Mouse (Mus musculus) midbrain, embryonic 12.5 days (tissue): Measurements from ENCODE around the gene C1qtnf2. TPM values are rescaled to one million over a fixed set of nuclear protein-coding genes. Genes with fewer than 3 reads are reported as not detected.

Experiments used
- ATAC-seq: fragments of 200-750 bp; cut with Nextera tagmentation; 2 replicates; pipeline ENCODE4 v1.8.0; 2017; ENCODE audit warnings: low read depth, moderate TSS enrichment, moderate library complexity; ENCODE audit not compliant: low FRiP score
- H3K27ac ChIP-seq: fragments of 300-500 bp; sonication (generic); replicated peaks from 2 replicates; pipeline ENCODE4 v1.5.1; 2016; ENCODE audit warnings: mild to moderate bottlenecking
- H3K27me3 ChIP-seq: fragments of 300-500 bp; sonication (generic); 2 replicates; pipeline ENCODE4 v1.6.1; 2016; ENCODE audit warnings: mild to moderate bottlenecking
- H3K36me3 ChIP-seq: fragments of 300-500 bp; sonication (generic); 2 replicates; pipeline ENCODE4 v1.6.1; 2016
- H3K4me1 ChIP-seq: fragments of 300-500 bp; sonication (generic); 2 replicates; pipeline ENCODE4 v1.6.1; 2016
- H3K4me2 ChIP-seq: fragments of 300-500 bp; sonication (generic); replicated peaks from 2 replicates; pipeline ENCODE4 v1.6.1; 2016; ENCODE audit warnings: mild to moderate bottlenecking, moderate library complexity
- H3K4me3 ChIP-seq: fragments of 300-500 bp; sonication (generic); 2 replicates; pipeline ENCODE4 v1.5.1; 2016; ENCODE audit warnings: mild to moderate bottlenecking
- H3K9ac ChIP-seq: fragments of 300-500 bp; sonication (generic); replicated peaks from 2 replicates; pipeline ENCODE4 v1.6.1; 2016; ENCODE audit warnings: mild to moderate bottlenecking, moderate library complexity
- H3K9me3 ChIP-seq: fragments of 300-500 bp; sonication (generic); 2 replicates; pipeline ENCODE4 v1.6.1; 2016; ENCODE audit warnings: mild to moderate bottlenecking
- WGBS: fragments of 180-500 bp; shearing (Covaris S2); methylation state at CpG from one replicate; pipeline ENCODE4 v1.1.7; 2016; 5-methylcytosine and 5-hydroxymethylcytosine counted together
- polyA plus RNA-seq: library from polyadenylated mRNA; unstranded; fragments of >200 nt; fragmentation: Nextera tagmentation; extraction: Ambion mirVana; gene quantifications from 2 replicates; pipeline ENCODE4 v1.2.1, GENCODE M21; 2016

Gene C1qtnf2
- polyA plus RNA-seq, 1 experiment from 2014 or later = 4.5 TPM

DNA sequence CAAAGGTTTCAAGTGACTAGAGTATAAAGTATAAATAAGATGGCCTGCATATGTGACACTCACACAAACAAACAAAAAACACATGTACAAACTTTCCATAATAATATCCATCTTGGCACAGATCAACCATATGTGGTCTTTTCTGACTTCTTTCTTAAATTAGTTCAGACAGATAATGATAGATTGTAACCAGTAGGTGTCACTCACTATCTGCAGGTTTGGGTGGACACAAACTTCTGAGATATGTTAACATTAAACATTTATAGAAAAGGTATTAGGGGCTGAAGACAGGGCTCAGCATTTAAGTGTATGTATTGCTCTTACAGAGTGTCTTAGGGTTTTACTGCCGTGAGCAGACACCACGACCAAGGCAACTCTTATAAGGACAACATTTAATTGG, 21.8 kb upstream of the C1qtnf2 start:
- ATAC-seq = no peak
- Histone ChIP-seq H3K9me3 (no peaks in the 10 kb centered on the region), H3K36me3 (peaks cover 4% of the 10 kb centered on the region), H3K4me3 (no peak overlapping the region), H3K4me2 (no peak overlapping the region), H3K4me1 (no peaks in the 10 kb centered on the region), H3K27me3 (no peaks in the 10 kb centered on the region), H3K27ac (no peak overlapping the region), H3K9ac (no peak overlapping the region)
- 67% methylated on average over 2 of the region's 2 CpGs for WGBS

GRCm38 (mm10) chr11:43463204-43463603, 10.9 kb upstream of the C1qtnf2 start:
- Histone ChIP-seq H3K4me3 (no peak overlapping the region), H3K27me3 (no peaks in the 10 kb centered on the region), H3K27ac (no peak overlapping the region), H3K9ac (no peak overlapping the region), H3K4me1 (no peaks in the 10 kb centered on the region), H3K9me3 (no peaks in the 10 kb centered on the region), H3K4me2 (no peak overlapping the region), H3K36me3 (no peaks in the 10 kb centered on the region)
- 93% methylated on average over 25 of the region's 25 CpGs for WGBS
- no peak for ATAC-seq

- Histone ChIP-seq H3K36me3 (no peaks in the 10 kb centered on the region), H3K4me2 (no peak overlapping the region), H3K4me1 (peaks cover 12% of the 10 kb centered on the region), H3K4me3 (no peak overlapping the region), H3K27me3 (peaks cover 4% of the 10 kb centered on the region; the same call in 1 of the 2 replicates), H3K9me3 (no peaks in the 10 kb centered on the region), H3K27ac (no peak overlapping the region), H3K9ac (no peak overlapping the region)
- 70% methylated on average over 5 of the region's 5 CpGs for WGBS
- no peak for ATAC-seq
These were observed 4.0 kb upstream of the C1qtnf2 start for GRCm38 (mm10) chr11:43470118-43470517.

- ATAC-seq = no peak
- WGBS = 71% methylated on average over 6 of the region's 6 CpGs
These were observed 2.9 kb upstream of the C1qtnf2 start for GRCm38 (mm10) chr11:43470881-43471820.

GRCm38 (mm10) chr11:43473115-43473514, 961 bp upstream of the C1qtnf2 start:
- Histone ChIP-seq H3K27ac (no peak overlapping the region), H3K4me1 (peaks cover 12% of the 10 kb centered on the region), H3K36me3 (no peaks in the 10 kb centered on the region), H3K9me3 (no peaks in the 10 kb centered on the region), H3K27me3 (peaks cover 10% of the 10 kb centered on the region), H3K4me2 (no peak overlapping the region), H3K9ac (no peak overlapping the region), H3K4me3 (no peak overlapping the region)
- no peak for ATAC-seq
- 71% methylated on average over 1 of the region's 1 CpGs for WGBS

More at GRCm38 (mm10) chr11:43470881-43471820, 2.9 kb upstream of the C1qtnf2 start:
- no peak overlapping the region for H3K9ac ChIP-seq
- no peaks in the 10 kb centered on the region for H3K36me3 ChIP-seq
- H3K4me1 ChIP-seq = peaks cover 12% of the 10 kb centered on the region
- peaks cover 4% of the 10 kb centered on the region; the same call in 1 of the 2 replicates for H3K27me3 ChIP-seq
- no peak overlapping the region for H3K4me3 ChIP-seq
- no peak overlapping the region for H3K4me2 ChIP-seq
- no peak overlapping the region for H3K27ac ChIP-seq
- H3K9me3 ChIP-seq = no peaks in the 10 kb centered on the region

DNA sequence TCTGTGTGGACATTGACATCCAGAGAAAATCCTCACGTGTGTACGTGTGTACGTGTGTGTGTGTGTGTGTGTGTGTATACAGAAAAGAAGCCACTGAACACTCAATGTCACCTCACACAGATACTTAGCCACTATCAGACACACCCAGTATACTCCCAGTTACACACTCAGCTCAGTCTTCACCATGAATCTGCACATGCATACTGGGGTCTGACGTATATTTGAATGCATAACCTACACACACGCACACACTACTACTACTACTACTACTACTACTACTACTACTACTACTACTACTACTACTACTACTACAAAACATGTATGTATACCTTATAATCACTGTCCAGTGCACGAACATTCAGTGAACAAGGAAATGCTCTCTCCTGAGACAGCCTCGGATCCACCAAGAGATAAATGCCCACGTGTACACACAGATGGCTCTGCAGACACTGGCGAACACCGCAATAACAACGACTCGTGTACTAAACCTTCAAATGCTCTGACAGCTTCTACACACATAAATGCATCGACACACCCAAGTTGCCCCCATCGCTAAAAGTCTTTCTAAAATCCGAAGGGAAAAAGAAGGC, 346 bp upstream of the C1qtnf2 start:
- 55% methylated on average over 15 of the region's 15 CpGs for WGBS
- Histone ChIP-seq H3K27ac (no peak overlapping the region), H3K27me3 (peaks cover 10% of the 10 kb centered on the region), H3K4me1 (peaks cover 12% of the 10 kb centered on the region), H3K9me3 (no peaks in the 10 kb centered on the region), H3K4me3 (peak overlapping the region; percentile 30), H3K36me3 (no peaks in the 10 kb centered on the region), H3K4me2 (peak overlapping the region; percentile 58), H3K9ac (0 out of 2 replicates have a peak overlapping the region, but pooled peaks have one; percentile 25)
- ATAC-seq = peak; percentile 59

DNA sequence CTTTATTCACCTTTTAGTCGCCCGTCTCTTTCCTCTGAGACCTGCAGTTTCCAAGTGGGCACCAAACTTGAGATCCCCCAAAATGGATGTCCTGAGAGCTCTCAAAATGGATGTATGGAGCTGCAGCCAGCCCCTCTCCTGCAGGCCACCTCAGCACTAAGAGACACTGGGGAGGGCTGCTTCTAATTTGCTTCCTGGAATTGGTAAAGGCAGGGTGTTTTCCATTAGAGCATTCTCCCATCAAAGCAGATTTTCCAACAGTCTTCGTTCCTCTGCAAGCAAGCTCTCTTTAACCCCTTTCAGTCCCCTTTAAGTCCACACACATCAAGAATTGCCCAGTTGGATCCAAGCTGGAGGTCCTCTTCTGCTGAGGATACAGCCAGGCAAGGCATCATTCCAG, 5.3 kb downstream of the C1qtnf2 start:
- Histone ChIP-seq H3K36me3 (no peaks in the 10 kb centered on the region), H3K27ac (no peak overlapping the region), H3K27me3 (peaks cover 6% of the 10 kb centered on the region; the same call in 1 of the 2 replicates), H3K4me1 (peaks cover 6% of the 10 kb centered on the region), H3K4me3 (no peak overlapping the region), H3K9me3 (no peaks in the 10 kb centered on the region), H3K9ac (no peak overlapping the region), H3K4me2 (no peak overlapping the region)
- ATAC-seq = no peak
- WGBS = 84% methylated on average over 3 of the region's 3 CpGs

- no peak for ATAC-seq
- no peaks in the 10 kb centered on the region for H3K9me3 ChIP-seq
- no peak overlapping the region for H3K9ac ChIP-seq
- H3K27ac ChIP-seq = no peak overlapping the region
- no peak overlapping the region for H3K4me3 ChIP-seq
- 53% methylated on average over 5 of the region's 5 CpGs for WGBS
- H3K4me1 ChIP-seq = peaks cover 9% of the 10 kb centered on the region; the same call in 1 of the 2 replicates
- H3K36me3 ChIP-seq = no peaks in the 10 kb centered on the region
- H3K4me2 ChIP-seq = no peak overlapping the region
- H3K27me3 ChIP-seq = peaks cover 7% of the 10 kb centered on the region
These were observed 6.5 kb downstream of the C1qtnf2 start for GRCm38 (mm10) chr11:43480561-43480960.

DNA sequence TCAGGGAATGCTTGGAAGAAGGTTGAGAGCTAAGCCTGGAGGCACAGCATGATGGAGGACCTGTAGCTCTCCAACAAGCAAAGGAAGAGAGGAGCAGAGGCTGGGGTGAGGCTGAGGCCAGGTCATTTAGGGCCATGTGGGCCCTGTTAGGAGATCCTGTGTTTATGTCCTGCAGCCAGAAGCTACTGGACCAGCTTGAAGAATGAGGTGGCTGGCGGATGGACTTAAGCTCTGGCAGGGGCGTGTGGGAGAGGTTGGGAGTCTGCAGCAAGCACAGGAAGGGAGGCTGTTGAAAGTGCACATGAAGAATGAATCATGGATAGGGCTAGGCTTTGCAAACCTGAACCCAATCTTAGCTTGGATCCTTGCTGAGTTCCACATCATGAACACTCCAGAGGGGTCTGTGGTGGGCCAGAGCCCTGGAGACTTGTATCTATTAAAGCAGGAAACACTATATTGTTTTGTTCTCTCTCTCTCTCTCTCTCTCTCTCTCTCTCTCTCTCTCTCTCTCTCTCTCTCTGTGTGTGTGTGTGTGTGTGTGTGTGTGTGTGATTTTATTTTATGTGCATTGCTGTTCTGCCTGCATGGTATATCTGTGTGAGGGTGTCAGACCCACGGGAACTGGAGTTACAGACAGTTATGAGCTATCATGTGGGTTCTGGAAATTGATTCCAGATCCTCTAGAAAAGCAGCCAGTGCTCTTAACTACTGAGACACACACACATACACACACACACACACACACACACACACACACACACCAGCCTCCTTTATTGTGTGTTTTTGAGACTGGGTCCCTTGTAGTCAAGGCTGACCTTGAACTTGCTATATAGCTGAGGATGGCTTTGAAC, 7.8 kb downstream of the C1qtnf2 start:
- no peak overlapping the region for H3K27ac ChIP-seq
- H3K4me3 ChIP-seq = no peak overlapping the region
- H3K9ac ChIP-seq = no peak overlapping the region
- peaks cover 9% of the 10 kb centered on the region; the same call in 1 of the 2 replicates for H3K4me1 ChIP-seq
- peaks cover 6% of the 10 kb centered on the region for H3K27me3 ChIP-seq
- H3K4me2 ChIP-seq = no peak overlapping the region
- H3K36me3 ChIP-seq = no peaks in the 10 kb centered on the region
- no peaks in the 10 kb centered on the region for H3K9me3 ChIP-seq
- WGBS = 70% methylated on average over 3 of the region's 3 CpGs
- ATAC-seq = no peak

GRCm38 (mm10) chr11:43483122-43483792, 9.2 kb downstream of the C1qtnf2 start:
- Histone ChIP-seq H3K27ac (no peak overlapping the region), H3K36me3 (no peaks in the 10 kb centered on the region), H3K27me3 (peaks cover 4% of the 10 kb centered on the region; the same call in 1 of the 2 replicates), H3K4me3 (no peak overlapping the region), H3K9ac (no peak overlapping the region), H3K9me3 (no peaks in the 10 kb centered on the region), H3K4me2 (no peak overlapping the region), H3K4me1 (peaks cover 9% of the 10 kb centered on the region; the same call in 1 of the 2 replicates)
- WGBS = 60% methylated on average over 6 of the region's 6 CpGs
- ATAC-seq = no peak

GRCm38 (mm10) chr11:43484057-43484456, 10.0 kb downstream of the C1qtnf2 start:
- Histone ChIP-seq H3K9ac (no peak overlapping the region), H3K27ac (no peak overlapping the region), H3K4me2 (no peak overlapping the region), H3K36me3 (no peaks in the 10 kb centered on the region), H3K9me3 (no peaks in the 10 kb centered on the region), H3K27me3 (peaks cover 4% of the 10 kb centered on the region; the same call in 1 of the 2 replicates), H3K4me1 (peaks cover 9% of the 10 kb centered on the region; the same call in 1 of the 2 replicates), H3K4me3 (no peak overlapping the region)
- WGBS = 88% methylated on average over 4 of the region's 4 CpGs
- ATAC-seq = 0 out of 2 replicates have a peak, but pooled peaks have one; percentile 16
